Mouse (Mus musculus): ENCODE results near the gene Gm3233. TPM values are rescaled to one million over a fixed set of nuclear protein-coding genes. Genes with fewer than 3 reads are reported as not detected.

Gm3233 gene
- not detected for polyA plus RNA-seq (2014; fragmentation: Illumina TruSeq; extraction: RNeasy Lipid Tissue Mini Kit (QIAGEN cat#74804); ENCODE audit: low read depth, low replicate concordance)

DNA sequence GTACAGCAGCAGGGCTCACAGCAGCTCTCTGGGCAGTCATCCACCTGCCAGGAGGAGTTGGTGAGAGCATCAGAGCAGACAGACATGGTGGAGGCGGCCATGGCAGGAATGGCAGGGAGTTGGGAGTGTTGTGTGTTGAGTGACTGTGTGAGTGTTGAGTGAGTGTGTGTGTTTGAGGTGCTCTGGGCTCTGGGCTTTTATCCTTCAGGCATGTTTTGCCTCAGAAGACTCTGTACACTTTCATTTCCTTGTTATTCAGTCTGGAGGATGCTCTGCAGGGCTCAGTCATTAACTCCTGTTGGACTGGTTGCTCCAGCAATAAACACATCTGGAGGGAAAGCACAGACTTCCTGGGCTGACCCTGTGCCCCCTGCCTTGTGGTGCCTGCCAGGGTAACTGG lies at the start of gene Gm3233:
Gene Gm3233, minus strand, starts transcription at position 101 of the 400 bp plus-strand sequence.

DNA sequence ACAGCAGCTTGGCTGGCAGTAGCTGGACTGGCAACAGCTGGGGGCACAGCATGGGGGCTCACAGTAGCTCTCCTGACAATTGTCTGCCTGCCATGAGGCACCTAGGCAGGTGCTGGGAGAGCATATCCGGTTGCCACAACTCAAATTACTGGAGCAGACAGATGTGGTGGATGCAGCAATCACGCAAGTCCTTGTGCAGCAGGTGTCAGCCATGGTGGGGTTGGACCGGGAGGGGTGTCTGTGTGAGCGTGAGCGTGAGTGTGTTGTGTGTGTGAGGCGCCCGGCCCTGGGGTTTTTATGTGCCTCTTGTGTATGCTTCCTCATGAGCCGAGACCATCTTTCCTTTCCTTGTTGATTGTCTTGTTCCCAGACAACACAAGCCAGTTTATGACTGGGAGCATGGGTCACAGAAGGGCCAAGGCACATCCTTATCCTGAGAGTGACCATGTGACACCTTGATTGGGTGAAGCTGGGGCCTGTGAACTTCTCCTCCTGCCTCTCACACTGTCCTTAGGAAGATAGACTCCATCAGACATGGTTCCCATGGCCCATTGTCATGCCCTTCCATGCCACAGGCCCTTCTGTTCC lies 39.5 kb upstream of the Gm3233 start, which contains the start of gene Gm19668:
Gene Gm19668, minus strand, starts transcription at position 213 of the 588 bp plus-strand sequence.

DNA sequence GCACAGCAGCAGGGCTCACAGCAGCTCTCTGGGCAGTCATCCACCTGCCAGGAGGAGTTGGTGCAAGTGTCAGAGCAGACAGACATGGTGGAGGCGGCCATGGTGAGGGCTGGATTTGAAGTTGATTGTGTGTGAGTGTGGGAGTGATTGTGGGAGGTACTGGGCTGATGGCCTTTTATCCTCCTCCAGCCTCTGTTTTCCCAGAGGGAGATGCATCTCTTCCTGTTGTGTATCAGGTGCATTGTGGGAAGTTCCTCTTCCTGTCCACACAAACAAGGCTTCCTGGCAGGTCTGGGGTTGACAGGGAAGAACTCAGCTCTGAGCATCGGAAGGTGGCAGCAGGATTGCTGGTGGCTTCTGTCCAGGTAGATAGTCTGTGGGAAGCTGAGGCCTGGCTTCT lies 35.5 kb upstream of the Gm3233 start, which contains the start of gene Gm9639:
Gene Gm9639, minus strand, starts transcription at position 101 of the 400 bp plus-strand sequence.

DNA sequence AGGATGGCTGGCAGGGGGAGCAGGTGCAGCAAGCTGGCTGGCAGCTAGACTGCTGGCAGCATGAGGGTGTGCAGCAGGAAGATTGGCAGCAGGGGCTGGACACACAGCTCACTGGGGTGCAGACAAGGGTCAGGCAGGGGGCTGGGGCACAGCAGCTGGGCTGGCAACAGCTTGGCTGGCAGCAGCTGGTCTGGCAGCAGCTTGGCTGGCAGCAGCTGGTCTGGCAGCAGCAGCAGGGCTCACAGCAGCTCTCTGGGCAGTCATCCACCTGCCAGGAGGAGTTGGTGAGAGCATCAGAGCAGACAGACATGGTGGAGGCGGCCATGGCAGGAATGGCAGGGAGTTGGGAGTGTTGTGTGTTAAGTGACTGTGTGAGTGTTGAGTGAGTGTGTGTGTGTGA lies 28.4 kb upstream of the Gm3233 start, which contains the start of gene Gm7137:
Gene Gm7137, minus strand, starts transcription at position 325 of the 400 bp plus-strand sequence.

DNA sequence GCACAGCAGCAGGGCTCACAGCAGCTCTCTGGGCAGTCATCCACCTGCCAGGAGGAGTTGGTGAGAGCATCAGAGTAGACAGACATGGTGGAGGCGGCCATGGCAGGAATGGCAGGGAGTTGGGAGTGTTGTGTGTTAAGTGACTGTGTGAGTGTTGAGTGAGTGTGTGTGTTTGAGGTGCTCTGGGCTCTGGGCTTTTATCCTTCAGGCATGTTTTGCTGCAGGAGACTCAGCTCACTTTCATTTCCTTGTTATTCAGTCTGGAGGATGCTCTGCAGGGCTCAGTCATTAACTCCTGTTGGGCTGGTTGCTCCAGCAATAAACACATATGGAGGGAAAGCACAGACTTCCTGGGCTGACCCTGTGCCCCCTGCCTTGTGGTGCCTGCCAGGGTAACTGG lies 23.0 kb upstream of the Gm3233 start, which contains the start of gene Gm3250:
Gene Gm3250, minus strand, starts transcription at position 101 of the 400 bp plus-strand sequence.

DNA sequence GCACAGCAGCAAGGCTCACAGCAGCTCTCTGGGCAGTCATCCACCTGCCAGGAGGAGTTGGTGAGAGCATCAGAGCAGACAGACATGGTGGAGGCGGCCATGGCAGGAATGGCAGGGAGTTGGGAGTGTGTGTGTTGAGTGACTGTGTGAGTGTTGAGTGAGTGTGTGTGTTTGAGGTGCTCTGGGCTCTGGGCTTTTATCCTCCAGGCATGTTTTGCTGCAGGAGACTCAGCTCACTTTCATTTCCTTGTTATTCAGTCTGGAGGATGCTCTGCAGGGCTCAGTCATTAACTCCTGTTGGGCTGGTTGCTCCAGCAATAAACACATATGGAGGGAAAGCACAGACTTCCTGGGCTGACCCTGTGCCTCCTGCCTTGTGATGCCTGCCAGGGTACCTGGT lies 17.4 kb upstream of the Gm3233 start, which contains the start of gene Gm7138:
Gene Gm7138, minus strand, starts transcription at position 101 of the 400 bp plus-strand sequence.

DNA sequence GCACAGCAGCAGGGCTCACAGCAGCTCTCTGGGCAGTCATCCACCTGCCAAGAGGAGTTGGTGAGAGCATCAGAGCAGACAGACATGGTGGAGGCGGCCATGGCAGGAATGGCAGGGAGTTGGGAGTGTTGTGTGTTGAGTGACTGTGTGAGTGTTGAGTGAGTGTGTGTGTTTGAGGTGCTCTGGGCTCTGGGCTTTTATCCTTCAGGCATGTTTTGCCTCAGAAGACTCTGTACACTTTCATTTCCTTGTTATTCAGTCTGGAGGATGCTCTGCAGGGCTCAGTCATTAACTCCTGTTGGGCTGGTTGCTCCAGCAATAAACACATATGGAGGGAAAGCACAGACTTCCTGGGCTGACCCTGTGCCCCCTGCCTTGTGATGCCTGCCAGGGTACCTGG lies 11.7 kb upstream of the Gm3233 start, which contains the start of gene Gm3238:
Gene Gm3238, minus strand, starts transcription at position 101 of the 400 bp plus-strand sequence.

DNA sequence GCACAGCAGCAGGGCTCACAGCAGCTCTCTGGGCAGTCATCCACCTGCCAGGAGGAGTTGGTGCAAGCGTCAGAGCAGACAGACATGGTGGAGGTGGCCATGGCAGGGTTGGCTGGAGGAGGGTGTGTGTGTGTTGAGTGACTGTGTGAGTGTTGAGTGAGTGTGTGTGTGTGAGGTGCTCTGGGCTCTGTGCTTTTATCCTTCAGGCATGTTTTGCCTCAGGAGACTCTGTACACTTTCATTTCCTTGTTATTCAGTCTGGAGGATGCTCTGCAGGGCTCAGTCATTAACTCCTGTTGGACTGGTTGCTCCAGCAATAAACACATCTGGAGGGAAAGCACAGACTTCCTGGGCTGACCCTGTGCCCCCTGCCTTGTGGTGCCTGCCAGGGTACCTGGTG lies 8.2 kb downstream of the Gm3233 start, which contains the start of gene Gm9736:
Gene Gm9736, minus strand, starts transcription at position 101 of the 400 bp plus-strand sequence.

DNA sequence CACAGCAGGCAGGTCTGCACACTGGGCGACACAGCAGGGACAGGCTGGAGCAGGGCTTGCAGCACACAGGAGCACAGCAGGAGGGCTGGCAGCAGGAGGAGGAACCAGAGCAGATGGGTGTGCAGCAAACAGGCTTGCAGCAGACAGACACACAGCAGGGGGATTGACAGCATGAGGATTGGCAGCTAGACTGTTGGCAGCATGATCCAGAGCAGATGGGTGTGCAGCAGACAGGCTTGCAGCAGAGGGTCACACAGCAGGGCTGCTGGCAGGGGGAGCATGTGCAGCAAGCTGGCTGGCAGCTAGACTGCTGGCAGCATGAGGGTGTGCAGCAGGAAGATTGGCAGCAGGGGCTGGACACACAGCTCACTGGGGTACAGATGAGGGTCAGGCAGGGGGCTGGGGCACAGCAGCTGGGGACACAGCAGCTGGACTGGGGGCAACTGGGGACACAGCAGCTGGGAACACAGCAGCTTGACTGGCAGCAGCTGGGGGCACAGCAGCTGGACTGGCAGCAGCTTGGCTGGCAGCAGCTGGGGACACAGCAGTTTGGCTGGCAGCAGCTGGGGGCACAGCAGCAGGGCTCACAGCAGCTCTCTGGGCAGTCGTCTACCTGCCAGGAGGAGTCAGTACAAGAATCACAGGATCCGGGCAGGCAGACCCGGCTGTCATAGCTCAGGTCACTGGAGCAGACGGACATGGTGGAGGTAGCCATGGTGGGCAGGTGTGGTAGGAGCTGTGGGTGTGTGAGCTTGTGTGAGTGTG lies 17.4 kb downstream of the Gm3233 start, which contains the start of gene Gm18596:
Gene Gm18596, minus strand, starts transcription at position 715 of the 765 bp plus-strand sequence.

DNA sequence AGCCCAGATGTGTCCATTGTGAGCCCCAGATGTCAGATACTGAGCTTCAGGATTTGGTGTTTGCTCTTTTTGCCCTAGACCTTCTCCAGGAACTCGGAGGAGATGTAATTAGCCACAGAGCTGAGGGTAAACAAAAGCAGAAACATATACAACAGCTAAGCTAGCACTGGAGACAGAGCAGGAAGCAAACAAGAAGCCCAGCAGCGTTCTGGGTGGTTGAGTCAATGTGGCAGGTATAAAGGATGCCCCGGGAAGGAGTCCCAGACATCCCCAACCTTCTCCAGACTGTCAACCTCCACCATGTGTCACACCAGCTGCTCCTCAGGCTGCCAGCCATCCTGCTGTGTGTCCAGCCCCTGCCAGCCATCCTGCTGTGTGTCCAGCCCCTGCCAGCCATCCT lies 33.3 kb downstream of the Gm3233 start, which contains the start of gene Gm10100:
Gene Gm10100, plus strand, starts transcription at position 301 of the 400 bp plus-strand sequence.

DNA sequence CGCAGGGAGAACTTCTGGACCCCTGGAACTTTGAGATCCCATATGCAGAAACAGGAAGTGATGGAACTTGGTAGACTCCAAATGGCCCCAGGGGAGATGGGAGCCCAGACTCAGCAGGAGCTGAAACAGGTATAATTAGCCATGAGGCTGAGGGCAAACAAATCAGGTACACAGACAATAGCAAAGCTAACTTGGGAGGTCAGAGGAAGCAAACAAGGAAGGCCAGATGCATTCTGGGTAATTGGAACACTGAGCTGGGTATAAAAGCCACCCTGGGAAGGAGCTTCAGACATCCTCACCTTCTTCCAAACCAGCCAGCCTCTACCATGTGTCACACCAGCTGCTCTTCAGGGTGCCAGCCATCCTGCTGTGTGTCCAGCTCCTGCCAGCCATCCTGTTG lies 39.2 kb downstream of the Gm3233 start, which contains the start of gene Krtap12-1:
Gene Krtap12-1, plus strand, starts transcription at position 301 of the 400 bp plus-strand sequence.

DNA sequence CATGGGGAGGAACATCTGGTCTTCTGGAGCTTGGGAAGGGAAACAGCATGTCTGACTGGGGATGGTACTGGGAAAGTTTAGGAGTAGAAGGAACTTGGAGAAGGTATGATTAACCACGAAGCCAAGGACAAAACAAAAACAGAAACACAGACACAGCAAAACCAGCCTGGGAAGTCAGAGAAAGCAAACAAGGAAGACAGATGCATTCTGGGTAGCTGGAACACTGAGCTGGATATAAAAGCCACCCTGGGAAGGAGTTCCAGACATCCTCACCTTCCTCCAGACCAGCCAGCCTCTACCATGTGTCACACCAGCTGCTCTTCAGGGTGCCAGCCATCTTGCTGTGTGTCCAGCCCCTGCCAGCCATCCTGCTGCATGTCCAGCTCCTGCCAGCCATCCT lies 44.0 kb downstream of the Gm3233 start, which contains the start of gene Gm10142:
Gene Gm10142, plus strand, starts transcription at position 301 of the 400 bp plus-strand sequence.

DNA sequence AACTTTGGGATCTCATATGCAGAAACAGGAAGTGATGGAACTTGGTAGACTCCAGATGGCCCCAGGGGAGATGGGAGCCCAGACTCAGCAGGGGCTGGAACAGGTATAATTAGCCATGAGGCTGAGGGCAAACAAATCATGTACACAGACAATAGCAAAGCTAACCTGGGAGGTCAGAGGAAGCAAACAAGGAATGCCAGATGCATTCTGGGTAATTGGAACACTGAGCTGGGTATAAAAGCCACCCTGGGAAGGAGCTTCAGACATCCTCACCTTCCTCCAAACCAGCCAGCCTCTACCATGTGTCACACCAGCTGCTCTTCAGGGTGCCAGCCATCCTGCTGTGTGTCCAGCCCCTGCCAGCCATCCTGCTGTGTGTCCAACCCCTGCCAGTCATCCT lies 48.3 kb downstream of the Gm3233 start, which contains the start of gene Gm10024:
Gene Gm10024, plus strand, starts transcription at position 301 of the 400 bp plus-strand sequence.

Other genes starting within 250 kb of the Gm3233 start
- gene Fam207a, start 243.9 kb downstream of the Gm3233 start, polyA plus RNA-seq (2014; fragmentation: Illumina TruSeq; extraction: RNeasy Lipid Tissue Mini Kit (QIAGEN cat#74804); ENCODE audit: low read depth, low replicate concordance) = 1.1 TPM
- 0.28 TPM for gene Itgb2, start 229.4 kb downstream of the Gm3233 start, polyA plus RNA-seq (2014; fragmentation: Illumina TruSeq; extraction: RNeasy Lipid Tissue Mini Kit (QIAGEN cat#74804); ENCODE audit: low read depth, low replicate concordance)
- gene Pttg1ip, start 178.0 kb downstream of the Gm3233 start, polyA plus RNA-seq (2014; fragmentation: Illumina TruSeq; extraction: RNeasy Lipid Tissue Mini Kit (QIAGEN cat#74804); ENCODE audit: low read depth, low replicate concordance) = 229 TPM
- 77.9 TPM for gene Sumo3, start 153.6 kb downstream of the Gm3233 start, polyA plus RNA-seq (2014; fragmentation: Illumina TruSeq; extraction: RNeasy Lipid Tissue Mini Kit (QIAGEN cat#74804); ENCODE audit: low read depth, low replicate concordance)
- gene Gm49325, start 153.5 kb downstream of the Gm3233 start, polyA plus RNA-seq (2014; fragmentation: Illumina TruSeq; extraction: RNeasy Lipid Tissue Mini Kit (QIAGEN cat#74804); ENCODE audit: low read depth, low replicate concordance) = not detected
- gene Ube2g2, start 137.4 kb downstream of the Gm3233 start, polyA plus RNA-seq (2014; fragmentation: Illumina TruSeq; extraction: RNeasy Lipid Tissue Mini Kit (QIAGEN cat#74804); ENCODE audit: low read depth, low replicate concordance) = 6.5 TPM
- gene Tspear, start 73.1 kb downstream of the Gm3233 start, polyA plus RNA-seq (2014; fragmentation: Illumina TruSeq; extraction: RNeasy Lipid Tissue Mini Kit (QIAGEN cat#74804); ENCODE audit: low read depth, low replicate concordance) = not detected
- gene Gm19402, start 68.9 kb downstream of the Gm3233 start, polyA plus RNA-seq (2014; fragmentation: Illumina TruSeq; extraction: RNeasy Lipid Tissue Mini Kit (QIAGEN cat#74804); ENCODE audit: low read depth, low replicate concordance) = not detected
- not detected for gene Gm9508, start 62.4 kb downstream of the Gm3233 start, polyA plus RNA-seq (2014; fragmentation: Illumina TruSeq; extraction: RNeasy Lipid Tissue Mini Kit (QIAGEN cat#74804); ENCODE audit: low read depth, low replicate concordance)
- not detected for gene Gm10272, start 53.1 kb downstream of the Gm3233 start, polyA plus RNA-seq (2014; fragmentation: Illumina TruSeq; extraction: RNeasy Lipid Tissue Mini Kit (QIAGEN cat#74804); ENCODE audit: low read depth, low replicate concordance)
- not detected for gene Gm10024, start 48.2 kb downstream of the Gm3233 start, polyA plus RNA-seq (2014; fragmentation: Illumina TruSeq; extraction: RNeasy Lipid Tissue Mini Kit (QIAGEN cat#74804); ENCODE audit: low read depth, low replicate concordance)
- not detected for gene Gm10142, start 43.9 kb downstream of the Gm3233 start, polyA plus RNA-seq (2014; fragmentation: Illumina TruSeq; extraction: RNeasy Lipid Tissue Mini Kit (QIAGEN cat#74804); ENCODE audit: low read depth, low replicate concordance)
- gene Krtap12-1, start 39.1 kb downstream of the Gm3233 start, polyA plus RNA-seq (2014; fragmentation: Illumina TruSeq; extraction: RNeasy Lipid Tissue Mini Kit (QIAGEN cat#74804); ENCODE audit: low read depth, low replicate concordance) = not detected
- not detected for gene Gm10100, start 33.2 kb downstream of the Gm3233 start, polyA plus RNA-seq (2014; fragmentation: Illumina TruSeq; extraction: RNeasy Lipid Tissue Mini Kit (QIAGEN cat#74804); ENCODE audit: low read depth, low replicate concordance)
- not detected for gene Gm18596, start 17.0 kb downstream of the Gm3233 start, polyA plus RNA-seq (2014; fragmentation: Illumina TruSeq; extraction: RNeasy Lipid Tissue Mini Kit (QIAGEN cat#74804); ENCODE audit: low read depth, low replicate concordance)
- not detected for gene Gm9736, start 8.3 kb downstream of the Gm3233 start, polyA plus RNA-seq (2014; fragmentation: Illumina TruSeq; extraction: RNeasy Lipid Tissue Mini Kit (QIAGEN cat#74804); ENCODE audit: low read depth, low replicate concordance)
- gene Gm3238, start 11.6 kb upstream of the Gm3233 start, polyA plus RNA-seq (2014; fragmentation: Illumina TruSeq; extraction: RNeasy Lipid Tissue Mini Kit (QIAGEN cat#74804); ENCODE audit: low read depth, low replicate concordance) = not detected
- gene Gm7138, start 17.3 kb upstream of the Gm3233 start, polyA plus RNA-seq (2014; fragmentation: Illumina TruSeq; extraction: RNeasy Lipid Tissue Mini Kit (QIAGEN cat#74804); ENCODE audit: low read depth, low replicate concordance) = not detected
- not detected for gene Gm3250, start 22.9 kb upstream of the Gm3233 start, polyA plus RNA-seq (2014; fragmentation: Illumina TruSeq; extraction: RNeasy Lipid Tissue Mini Kit (QIAGEN cat#74804); ENCODE audit: low read depth, low replicate concordance)
- not detected for gene Gm7137, start 28.5 kb upstream of the Gm3233 start, polyA plus RNA-seq (2014; fragmentation: Illumina TruSeq; extraction: RNeasy Lipid Tissue Mini Kit (QIAGEN cat#74804); ENCODE audit: low read depth, low replicate concordance)
- not detected for gene Gm9639, start 35.4 kb upstream of the Gm3233 start, polyA plus RNA-seq (2014; fragmentation: Illumina TruSeq; extraction: RNeasy Lipid Tissue Mini Kit (QIAGEN cat#74804); ENCODE audit: low read depth, low replicate concordance)
- not detected for gene Gm19668, start 39.5 kb upstream of the Gm3233 start, polyA plus RNA-seq (2014; fragmentation: Illumina TruSeq; extraction: RNeasy Lipid Tissue Mini Kit (QIAGEN cat#74804); ENCODE audit: low read depth, low replicate concordance)
- not detected for gene Gm9507, start 52.2 kb upstream of the Gm3233 start, polyA plus RNA-seq (2014; fragmentation: Illumina TruSeq; extraction: RNeasy Lipid Tissue Mini Kit (QIAGEN cat#74804); ENCODE audit: low read depth, low replicate concordance)
- gene Gm2696, start 55.0 kb upstream of the Gm3233 start, polyA plus RNA-seq (2014; fragmentation: Illumina TruSeq; extraction: RNeasy Lipid Tissue Mini Kit (QIAGEN cat#74804); ENCODE audit: low read depth, low replicate concordance) = not detected
- not detected for gene Krtap10-4, start 67.4 kb upstream of the Gm3233 start, polyA plus RNA-seq (2014; fragmentation: Illumina TruSeq; extraction: RNeasy Lipid Tissue Mini Kit (QIAGEN cat#74804); ENCODE audit: low read depth, low replicate concordance)
- gene Krtap10-10, start 76.3 kb upstream of the Gm3233 start, polyA plus RNA-seq (2014; fragmentation: Illumina TruSeq; extraction: RNeasy Lipid Tissue Mini Kit (QIAGEN cat#74804); ENCODE audit: low read depth, low replicate concordance) = not detected
- gene Gm36176, start 87.1 kb upstream of the Gm3233 start, polyA plus RNA-seq (2014; fragmentation: Illumina TruSeq; extraction: RNeasy Lipid Tissue Mini Kit (QIAGEN cat#74804); ENCODE audit: low read depth, low replicate concordance) = not detected
- not detected for gene Gm10318, start 93.2 kb upstream of the Gm3233 start, polyA plus RNA-seq (2014; fragmentation: Illumina TruSeq; extraction: RNeasy Lipid Tissue Mini Kit (QIAGEN cat#74804); ENCODE audit: low read depth, low replicate concordance)
- not detected for gene Gm3285, start 102.3 kb upstream of the Gm3233 start, polyA plus RNA-seq (2014; fragmentation: Illumina TruSeq; extraction: RNeasy Lipid Tissue Mini Kit (QIAGEN cat#74804); ENCODE audit: low read depth, low replicate concordance)
- 2.5 TPM for gene Lrrc3, start 142.9 kb upstream of the Gm3233 start, polyA plus RNA-seq (2014; fragmentation: Illumina TruSeq; extraction: RNeasy Lipid Tissue Mini Kit (QIAGEN cat#74804); ENCODE audit: low read depth, low replicate concordance)
- not detected for gene Trpm2, start 210.9 kb upstream of the Gm3233 start, polyA plus RNA-seq (2014; fragmentation: Illumina TruSeq; extraction: RNeasy Lipid Tissue Mini Kit (QIAGEN cat#74804); ENCODE audit: low read depth, low replicate concordance)
- gene 1810043G02Rik, start 218.8 kb upstream of the Gm3233 start, polyA plus RNA-seq (2014; fragmentation: Illumina TruSeq; extraction: RNeasy Lipid Tissue Mini Kit (QIAGEN cat#74804); ENCODE audit: low read depth, low replicate concordance) = 2.7 TPM

Measured in kidney, adult 10 weeks (tissue).